Mouse (Mus musculus) spleen, adult 18-20 months (tissue): ENCODE measurements around the gene Nav2.

Source experiments
- DNase-seq, 2 experiments: peaks; one replicate each; pipeline ENCODE4 v3.0.0; 2022; ENCODE audit warnings: mixed read lengths in 2 of 2

The Nav2 gene

GRCm38 (mm10) chr7:49468492-49469205 is 560.1 kb downstream of the Nav2 start:
- DNase-seq = no peak

- DNase-seq = peak; percentile 18 to 58
Observed at GRCm38 (mm10) chr7:49471278-49471677, 562.8 kb downstream of the Nav2 start.

DNA sequence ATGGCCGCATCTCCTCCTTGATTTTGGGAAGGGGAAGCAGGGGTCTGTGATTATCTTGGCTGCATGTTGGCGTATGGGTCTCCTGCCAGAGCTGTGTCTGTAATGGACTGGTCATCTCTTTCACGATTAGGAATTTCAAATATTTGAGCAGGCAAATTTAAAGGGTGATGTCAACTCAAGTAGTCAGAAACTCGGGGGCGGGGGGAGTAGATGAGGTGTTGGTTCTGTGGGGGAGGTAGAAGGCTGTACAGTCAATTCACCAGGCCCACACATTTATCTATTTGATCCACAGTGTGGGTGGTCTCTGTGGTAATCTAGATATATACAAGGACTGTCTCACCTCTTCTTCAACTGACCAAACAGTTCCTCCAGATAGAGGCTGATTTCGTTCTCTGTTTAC is 566.8 kb downstream of the Nav2 start:
- no peak for DNase-seq

DNA sequence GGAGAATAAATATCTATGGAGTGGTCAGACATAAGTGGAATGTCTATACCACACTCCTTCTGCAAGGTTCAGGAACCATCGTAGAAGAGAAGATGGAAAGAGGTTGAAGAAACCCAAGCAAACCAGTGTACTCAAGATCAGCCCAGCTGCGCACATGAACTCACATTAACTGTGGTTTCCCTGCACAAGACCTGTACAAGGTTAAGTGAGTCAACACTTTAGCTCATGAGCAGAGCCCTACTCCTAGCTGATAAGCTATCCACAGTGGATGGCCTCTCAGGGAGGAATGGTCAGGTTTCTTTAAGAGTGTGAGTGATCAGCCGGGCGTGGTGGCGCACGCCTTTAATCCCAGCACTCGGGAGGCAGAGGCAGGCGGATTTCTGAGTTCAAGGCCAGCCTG is 567.6 kb downstream of the Nav2 start:
- DNase-seq = no peak

DNA sequence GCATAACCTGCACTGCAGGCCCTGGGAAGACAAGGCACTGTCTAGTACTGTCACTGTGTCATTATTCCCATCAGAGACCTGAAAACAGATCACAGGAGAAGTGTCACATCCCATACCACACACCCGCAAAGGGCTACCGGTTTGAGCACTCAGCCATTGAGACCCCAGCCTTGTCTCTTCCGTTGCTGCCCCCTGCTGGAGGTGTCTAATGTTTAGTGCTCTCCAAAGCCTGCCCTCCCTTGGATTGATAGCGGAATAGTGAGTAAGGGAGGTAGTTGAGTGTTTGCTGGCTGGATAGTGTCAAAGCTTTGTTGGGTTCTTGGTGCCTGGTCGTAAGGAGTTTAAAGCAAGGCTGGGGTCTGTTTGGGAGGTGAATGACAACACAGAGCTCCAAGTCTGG is 568.1 kb downstream of the Nav2 start:
- DNase-seq = peak in 1 of 2 experiments; percentile 27

- no peak for DNase-seq
Observed at GRCm38 (mm10) chr7:49477076-49477975, 568.8 kb downstream of the Nav2 start.

- DNase-seq = no peak
Observed at GRCm38 (mm10) chr7:49477976-49478349, 569.4 kb downstream of the Nav2 start.

GRCm38 (mm10) chr7:49478886-49479285 is 570.4 kb downstream of the Nav2 start:
- no peak for DNase-seq

DNA sequence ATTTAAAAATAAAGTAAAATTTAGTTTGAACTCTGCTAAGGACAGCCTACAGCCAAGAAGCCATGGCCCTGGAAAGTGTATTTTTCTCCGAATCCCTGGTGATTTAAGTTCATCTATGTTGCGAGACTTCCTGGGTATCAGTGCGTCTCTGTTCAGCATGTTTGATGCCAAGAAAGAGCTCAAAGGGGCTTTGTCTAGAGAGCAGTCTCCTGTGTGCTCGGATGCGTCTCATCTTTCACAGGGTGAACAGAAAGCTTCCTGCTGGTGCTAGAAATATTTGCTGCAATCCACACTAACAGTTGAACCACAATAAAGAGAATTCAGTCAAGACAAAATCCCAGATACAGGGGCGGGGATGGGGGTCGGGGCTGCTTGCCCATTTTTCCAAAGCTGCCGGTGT is 572.4 kb downstream of the Nav2 start:
- DNase-seq = no peak

- DNase-seq = no peak
Observed at GRCm38 (mm10) chr7:49484036-49484744, 575.7 kb downstream of the Nav2 start.

- no peak for DNase-seq
Observed at GRCm38 (mm10) chr7:49485292-49485847, 576.9 kb downstream of the Nav2 start.

DNA sequence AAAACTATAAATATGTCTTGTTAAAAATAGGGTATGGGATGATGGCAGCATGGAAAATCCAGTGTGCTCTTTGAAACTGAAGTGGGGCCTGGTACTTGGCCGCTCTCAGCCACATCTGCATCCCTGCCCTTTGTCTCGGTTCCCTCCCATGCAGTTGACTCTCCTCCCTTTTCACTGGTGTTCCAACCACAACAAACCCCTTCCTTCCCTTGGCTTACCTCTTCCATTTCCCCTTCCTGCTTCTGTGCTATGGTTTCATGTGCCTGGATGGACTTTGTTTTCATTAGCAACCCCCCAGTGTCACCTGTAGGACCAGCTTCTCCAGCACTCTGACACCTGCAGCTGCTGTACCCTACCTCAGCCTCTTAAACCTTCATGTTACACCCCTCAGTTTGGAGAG is 578.8 kb downstream of the Nav2 start:
- DNase-seq = no peak

- no peak for DNase-seq
Observed at GRCm38 (mm10) chr7:49488493-49489087, 580.1 kb downstream of the Nav2 start.

GRCm38 (mm10) chr7:49490814-49491213 is 582.3 kb downstream of the Nav2 start:
- no peak for DNase-seq

- no peak for DNase-seq
Observed at GRCm38 (mm10) chr7:49492622-49493021, 584.1 kb downstream of the Nav2 start.

- peak in 1 of 2 experiments; percentile 34 for DNase-seq
Observed at GRCm38 (mm10) chr7:49493210-49493609, 584.7 kb downstream of the Nav2 start.

DNA sequence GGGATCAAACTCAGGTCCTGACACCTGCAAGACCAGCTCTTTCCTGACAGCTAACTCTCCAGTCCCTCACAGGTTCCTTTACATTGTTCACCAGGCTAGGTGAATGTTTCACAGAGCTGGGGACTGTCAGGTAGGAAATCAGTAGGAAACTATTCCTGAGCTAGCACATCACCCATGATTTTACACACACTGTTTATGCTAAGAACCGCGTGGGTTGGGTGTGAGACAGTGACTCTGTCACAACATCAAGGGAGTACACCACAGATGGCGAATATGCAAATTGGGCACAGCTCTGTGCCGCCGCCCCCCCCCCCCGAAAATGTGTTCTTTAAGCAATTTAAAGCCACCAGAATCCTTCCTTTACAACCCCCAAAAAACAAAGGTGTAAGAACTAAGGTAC is 586.1 kb downstream of the Nav2 start:
- DNase-seq = no peak

DNA sequence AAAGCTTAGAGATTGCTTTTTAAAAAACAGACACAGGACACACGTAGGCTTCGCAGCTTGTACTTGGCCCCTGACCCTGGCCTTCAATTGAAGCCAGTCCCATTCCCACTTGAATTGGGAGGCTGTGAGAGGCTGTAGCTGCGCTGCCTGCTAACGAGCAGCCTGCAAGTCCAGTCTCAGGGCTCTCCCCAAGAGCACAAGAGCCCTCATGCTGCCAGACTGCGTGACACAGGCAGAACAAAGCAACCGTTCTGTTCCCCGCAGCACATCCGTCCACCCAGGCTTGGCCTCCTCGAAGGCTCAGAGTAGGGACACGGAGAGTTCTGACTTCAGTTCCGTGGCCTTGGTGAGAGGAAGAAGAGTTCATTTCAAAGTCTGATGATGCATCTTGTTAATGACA is 587.6 kb downstream of the Nav2 start:
- DNase-seq = no peak

GRCm38 (mm10) chr7:49496766-49497425 is 588.4 kb downstream of the Nav2 start:
- DNase-seq = no peak

GRCm38 (mm10) chr7:49497426-49497892 is 588.9 kb downstream of the Nav2 start:
- no peak for DNase-seq

- DNase-seq = no peak
Observed at GRCm38 (mm10) chr7:49499598-49499997, 591.1 kb downstream of the Nav2 start.

DNA sequence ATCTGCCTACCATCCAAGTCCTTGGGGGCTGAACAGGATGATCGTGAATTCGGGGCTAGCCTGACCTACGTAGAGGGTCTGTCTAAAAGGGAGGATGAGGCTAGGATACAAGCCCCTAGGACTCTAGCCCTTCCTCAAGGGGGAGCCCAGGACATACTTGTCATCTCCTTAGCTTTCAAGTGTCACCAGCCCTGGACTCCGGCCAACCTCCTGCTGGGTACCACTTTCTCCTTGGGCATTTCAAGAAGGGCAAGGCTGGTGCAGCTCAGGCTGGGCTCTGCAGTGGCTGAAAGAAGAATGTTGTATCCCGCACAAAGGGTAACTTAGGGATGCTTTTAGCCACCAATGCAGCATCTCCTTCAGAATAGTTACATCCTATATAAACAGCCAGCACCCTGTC is 592.4 kb downstream of the Nav2 start:
- DNase-seq = no peak
